Mouse (Mus musculus) Patski (cell line): Measurements from ENCODE around the gene Gm20388. TPM values are rescaled to one million over a fixed set of nuclear protein-coding genes. Genes with fewer than 3 reads are reported as not detected.

Experiments used
- ATAC-seq: fragments of 100-300 bp; one replicate; pipeline ENCODE4 v1.8.0; 2021
- CTCF ChIA-PET: fragments of 350-600 bp; sonication (Branson Sonifier 250); formaldehyde crosslinking; loops from one replicate; lab custom pipeline; 2022; ENCODE audit warnings: inconsistent platforms; lab: Charles Lee
- POLR2A ChIA-PET: fragments of 350-600 bp; sonication (Branson Sonifier 250); formaldehyde crosslinking; loops from one replicate; lab custom pipeline; 2022; ENCODE audit warnings: antibody characterized with exemption, inconsistent platforms; lab: Charles Lee
- DNase-seq: peaks from one replicate; pipeline ENCODE4 v3.0.0-alpha.2; 2011; ENCODE audit warnings: low read depth, low spot score
- H3K27me3 ChIP-seq: fragments of 371-371 bp; one replicate; pipeline ENCODE4 v1.5.1; 2021
- CTCF ChIP-seq: fragments of 100-300 bp; IDR thresholded peaks from one replicate; pipeline ENCODE4 v1.5.1; 2021
- in situ Hi-C: fragments of 300-500 bp; cut with MboI; formaldehyde crosslinking; loops from 3 replicates; pipeline ENCODE4 v1.11.1; 2018; ENCODE audit warnings: low pct_unique_long_range_greater_than_20kb, mixed read lengths
- polyA plus RNA-seq: library from polyadenylated mRNA; unstranded; gene quantifications from one replicate; pipeline ENCODE4 v1.2.3, GENCODE M21; 2021

The Gm20388 gene
- polyA plus RNA-seq, 1 experiment from 2014 or later: 86.7 TPM

DNA sequence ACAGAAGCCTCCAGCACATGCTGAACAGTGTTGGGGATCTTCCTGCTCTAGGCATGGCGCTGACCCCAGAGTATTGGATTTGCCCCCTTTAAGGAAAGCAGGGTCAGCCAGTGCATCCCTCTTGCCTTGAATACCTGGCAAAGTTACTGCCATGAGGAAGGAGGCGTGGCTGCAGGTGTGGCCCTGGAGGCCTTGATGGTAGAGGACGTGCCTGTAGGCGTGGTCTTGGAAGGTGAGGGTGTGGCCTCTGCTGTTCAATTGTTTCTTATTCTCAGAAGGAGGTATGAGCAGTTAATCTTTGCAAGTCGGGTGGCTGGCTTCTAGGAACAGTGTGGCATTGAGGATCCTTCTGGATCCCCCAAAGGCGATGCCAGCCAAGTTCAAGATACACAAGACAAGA lies 2305.8 kb downstream of the Gm20388 start:
- POLR2A ChIA-PET: no interaction called here
- in situ Hi-C loops: no loop called here
- CTCF ChIA-PET: interaction anchor here (0.9 to 2.3 kb wide), 3 partner anchors 13 to 229 kb away, joined by 3 to 6 read pairs (median 4); no protein-coding TSS in a partner anchor
- ATAC-seq (no peak), DNase-seq (no peak)
- TF ChIP-seq CTCF: no peak
- H3K27me3 ChIP-seq: no peaks in the 10 kb centered on the region

DNA sequence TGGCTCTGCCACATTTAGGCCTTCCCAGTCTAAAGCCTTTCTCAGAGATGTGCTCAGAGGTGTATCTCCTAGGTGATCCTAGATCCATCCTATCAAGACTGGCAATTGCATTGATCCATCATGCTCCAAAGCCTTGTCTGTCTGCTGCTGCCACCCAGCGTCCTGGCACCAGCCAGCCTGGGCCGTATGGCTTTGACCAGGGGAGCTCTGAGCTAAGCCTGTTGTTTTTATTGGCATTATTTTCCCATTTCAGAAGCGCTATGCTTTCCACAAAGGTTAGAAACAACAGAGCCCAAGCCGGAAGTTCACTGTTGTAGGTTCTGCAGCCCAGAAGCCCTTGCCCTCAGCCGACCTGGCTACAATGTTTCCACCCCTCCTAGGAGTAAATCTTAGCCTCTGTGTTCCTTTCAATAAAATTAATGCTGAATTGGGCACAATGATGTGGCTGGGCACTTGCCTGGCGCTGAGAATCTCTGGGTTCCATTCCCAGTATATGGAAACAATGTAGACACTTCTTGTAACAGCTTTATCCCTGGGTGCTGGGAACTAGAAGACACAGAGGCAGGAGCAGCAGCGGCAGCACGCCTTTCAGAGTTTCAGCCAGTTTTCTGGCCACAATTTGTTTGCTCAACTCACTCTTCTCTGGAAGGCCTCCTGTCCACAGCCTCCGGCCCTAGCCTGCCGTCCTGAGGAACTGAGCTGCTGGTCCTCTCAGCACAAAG lies 2307.0 kb downstream of the Gm20388 start:
- DNase-seq (no peak), ATAC-seq (no peak)
- POLR2A ChIA-PET: no interaction called here
- no peaks in the 10 kb centered on the region for H3K27me3 ChIP-seq
- in situ Hi-C loops: no loop called here
- CTCF ChIA-PET: no interaction called here
- no peak for TF ChIP-seq CTCF

DNA sequence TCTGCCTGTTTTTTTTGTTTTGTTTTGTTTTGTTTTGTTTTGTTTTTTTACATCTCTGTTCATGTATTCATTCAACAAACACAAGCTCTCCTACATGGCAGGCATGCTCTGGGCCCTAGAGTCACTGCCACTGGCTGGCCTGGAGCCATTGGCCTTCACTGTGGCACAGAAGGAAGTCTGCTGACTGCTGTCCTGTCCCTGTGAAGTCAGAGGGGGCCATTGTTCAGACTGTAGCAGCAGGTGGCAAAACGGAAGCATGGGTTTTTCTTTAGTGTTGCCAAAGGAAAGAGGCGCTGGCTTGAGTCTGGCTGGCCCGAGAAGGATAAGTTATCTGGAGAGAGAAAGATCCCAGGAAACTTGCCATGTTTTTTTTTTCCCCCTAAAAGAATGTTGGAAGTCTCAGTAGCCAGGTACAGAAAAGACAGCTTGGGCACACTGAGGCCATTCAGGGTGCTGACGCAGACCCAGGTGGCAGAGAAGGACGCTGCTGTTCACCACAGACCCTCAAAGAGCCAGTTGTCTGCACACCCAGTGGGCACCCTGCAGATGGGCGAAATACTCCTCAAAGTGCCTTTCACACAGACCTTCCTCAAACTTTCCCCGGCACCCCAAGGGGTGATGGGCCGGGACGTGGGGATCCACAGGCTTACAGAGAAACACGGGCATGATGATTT lies 2313.5 kb downstream of the Gm20388 start:
- no peak for TF ChIP-seq CTCF
- ChIA-PET CTCF (interaction anchor here (2.0 kb wide), 1 partner anchor 61 kb away, joined by 6 read pairs; no protein-coding TSS in a partner anchor), POLR2A (no interaction called here)
- H3K27me3 ChIP-seq: no peaks in the 10 kb centered on the region
- in situ Hi-C loops: no loop called here
- DNase-seq (no peak), ATAC-seq (no peak)

GRCm38 (mm10) chr8:122224650-122225022 lies 2314.0 kb downstream of the Gm20388 start:
- DNase-seq (no peak), ATAC-seq (peak; percentile 56)
- in situ Hi-C loops: loop anchor here (5.0 kb wide), 2 partner anchors 52 to 77 kb away; no protein-coding TSS in a partner anchor
- no peak for TF ChIP-seq CTCF
- ChIA-PET POLR2A (no interaction called here), CTCF (interaction anchor here (1.5 to 2.4 kb wide), 3 partner anchors 31 to 62 kb away, joined by 3 to 7 read pairs (median 6); no protein-coding TSS in a partner anchor)
- no peaks in the 10 kb centered on the region for H3K27me3 ChIP-seq

DNA sequence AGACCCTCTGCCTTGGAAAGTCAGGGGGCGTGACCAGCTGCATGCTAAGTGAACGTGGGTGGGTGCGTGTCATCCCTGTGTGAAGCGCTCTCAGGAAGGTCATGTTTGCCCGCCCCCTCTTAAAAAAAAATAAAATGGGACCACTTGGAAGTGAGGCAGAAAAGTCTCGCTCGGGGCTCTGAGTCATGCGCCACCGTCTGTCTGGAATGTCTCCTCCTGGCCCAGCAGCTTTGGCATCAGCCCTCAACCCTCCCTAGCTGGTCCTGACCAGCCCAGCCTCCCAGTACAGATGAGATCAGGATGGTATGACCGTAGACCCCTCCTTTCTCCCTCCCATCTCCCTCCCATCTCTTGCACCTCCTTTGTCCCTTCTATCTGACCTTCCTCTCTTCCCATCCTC lies 2314.8 kb downstream of the Gm20388 start:
- DNase-seq (no peak), ATAC-seq (peak; percentile 50)
- CTCF ChIA-PET: interaction anchor here (0.8 to 2.4 kb wide), 7 partner anchors 23 to 247 kb away, joined by 3 to 7 read pairs (median 3); no protein-coding TSS in a partner anchor
- H3K27me3 ChIP-seq: no peaks in the 10 kb centered on the region
- TF ChIP-seq CTCF: no peak
- in situ Hi-C loops: loop anchor here (5.0 kb wide), 2 partner anchors 53 to 78 kb away; no protein-coding TSS in a partner anchor
- POLR2A ChIA-PET: no interaction called here

DNA sequence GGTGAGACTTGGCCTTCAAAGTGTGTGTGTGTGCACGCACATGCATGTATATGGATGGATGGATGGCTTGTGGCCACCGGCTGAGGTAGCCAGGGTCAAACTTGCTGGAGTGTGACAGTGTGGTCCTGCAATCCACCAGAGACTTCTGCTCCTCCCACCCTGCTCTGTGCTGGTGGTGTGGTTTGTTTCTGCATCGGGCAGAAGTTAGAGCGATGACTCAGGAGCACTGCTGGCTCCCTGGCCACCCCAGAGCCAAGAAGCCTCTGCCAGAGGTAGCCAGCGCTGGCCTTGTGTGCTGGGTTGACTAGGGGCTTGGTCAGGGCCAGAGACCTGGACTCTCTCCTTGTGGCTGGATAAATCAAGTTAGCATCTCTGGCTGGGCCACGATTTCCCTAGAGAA lies 2316.7 kb downstream of the Gm20388 start:
- POLR2A ChIA-PET: interaction anchor here (0.7 to 1.0 kb wide), 2 partner anchors 111 to 171 kb away, joined by 3 to 4 read pairs; no protein-coding TSS in a partner anchor
- peak; percentile 89 for DNase-seq
- no peak for TF ChIP-seq CTCF

DNA sequence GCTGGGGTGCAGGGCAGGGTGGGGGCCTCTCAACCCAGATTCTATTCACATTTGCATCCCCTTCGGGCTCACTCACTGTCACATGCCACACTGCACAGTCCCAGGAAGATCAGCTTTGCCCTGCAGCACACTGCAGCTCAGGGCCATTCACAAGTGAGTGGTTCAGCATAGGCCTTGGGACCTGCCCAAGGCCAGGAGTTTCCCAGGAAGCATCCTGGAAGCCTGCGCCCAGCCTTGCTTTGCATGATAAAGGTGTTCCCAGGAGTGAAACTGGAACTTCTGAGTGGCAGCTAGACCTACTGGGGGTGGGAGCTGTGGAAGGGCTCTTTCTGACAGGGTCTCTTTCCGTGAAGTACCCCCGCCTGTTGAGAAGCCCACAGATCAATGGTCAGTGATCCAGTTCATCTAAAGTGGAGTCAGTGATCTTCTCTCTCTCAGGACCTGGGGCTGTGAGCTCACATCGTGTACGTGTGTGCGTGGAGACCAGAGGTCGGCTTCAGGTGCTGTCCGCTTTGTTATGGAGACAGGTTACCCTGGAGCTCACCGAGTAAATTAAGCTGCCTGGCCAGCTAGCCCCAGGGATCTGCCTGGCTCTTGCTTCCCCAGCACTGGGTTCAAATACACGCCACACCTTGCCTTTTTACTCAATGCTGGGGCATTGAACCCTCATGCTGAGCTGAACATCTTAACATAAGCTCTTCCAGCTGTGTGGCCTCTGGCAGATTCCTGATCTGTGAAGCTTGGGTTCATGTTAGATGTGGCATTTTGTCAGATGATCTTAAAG lies 2318.3 kb downstream of the Gm20388 start:
- in situ Hi-C loops: loop anchor here (5.0 kb wide), 2 partner anchors 57 to 82 kb away; no protein-coding TSS in a partner anchor
- no peak for DNase-seq
- TF ChIP-seq CTCF: no peak
- no peaks in the 10 kb centered on the region for H3K27me3 ChIP-seq
- POLR2A ChIA-PET: interaction anchor here (0.6 to 2.3 kb wide), 4 partner anchors 30 to 1988 kb away, joined by 3 to 11 read pairs (median 3); no protein-coding TSS in a partner anchor
- ATAC-seq: no peak
- CTCF ChIA-PET: interaction anchor here (0.8 to 1.7 kb wide), 6 partner anchors 13 to 251 kb away, joined by 3 to 6 read pairs (median 3); no protein-coding TSS in a partner anchor

More for the DNA sequence above, 2316.7 kb downstream of the Gm20388 start:
- no peaks in the 10 kb centered on the region for H3K27me3 ChIP-seq
- CTCF ChIA-PET: interaction anchor here (2.4 kb wide), 1 partner anchor 46 kb away, joined by 7 read pairs; no protein-coding TSS in a partner anchor
- peak; percentile 42 for ATAC-seq
- in situ Hi-C loops: loop anchor here (5.0 kb wide), 2 partner anchors 55 to 80 kb away; no protein-coding TSS in a partner anchor

DNA sequence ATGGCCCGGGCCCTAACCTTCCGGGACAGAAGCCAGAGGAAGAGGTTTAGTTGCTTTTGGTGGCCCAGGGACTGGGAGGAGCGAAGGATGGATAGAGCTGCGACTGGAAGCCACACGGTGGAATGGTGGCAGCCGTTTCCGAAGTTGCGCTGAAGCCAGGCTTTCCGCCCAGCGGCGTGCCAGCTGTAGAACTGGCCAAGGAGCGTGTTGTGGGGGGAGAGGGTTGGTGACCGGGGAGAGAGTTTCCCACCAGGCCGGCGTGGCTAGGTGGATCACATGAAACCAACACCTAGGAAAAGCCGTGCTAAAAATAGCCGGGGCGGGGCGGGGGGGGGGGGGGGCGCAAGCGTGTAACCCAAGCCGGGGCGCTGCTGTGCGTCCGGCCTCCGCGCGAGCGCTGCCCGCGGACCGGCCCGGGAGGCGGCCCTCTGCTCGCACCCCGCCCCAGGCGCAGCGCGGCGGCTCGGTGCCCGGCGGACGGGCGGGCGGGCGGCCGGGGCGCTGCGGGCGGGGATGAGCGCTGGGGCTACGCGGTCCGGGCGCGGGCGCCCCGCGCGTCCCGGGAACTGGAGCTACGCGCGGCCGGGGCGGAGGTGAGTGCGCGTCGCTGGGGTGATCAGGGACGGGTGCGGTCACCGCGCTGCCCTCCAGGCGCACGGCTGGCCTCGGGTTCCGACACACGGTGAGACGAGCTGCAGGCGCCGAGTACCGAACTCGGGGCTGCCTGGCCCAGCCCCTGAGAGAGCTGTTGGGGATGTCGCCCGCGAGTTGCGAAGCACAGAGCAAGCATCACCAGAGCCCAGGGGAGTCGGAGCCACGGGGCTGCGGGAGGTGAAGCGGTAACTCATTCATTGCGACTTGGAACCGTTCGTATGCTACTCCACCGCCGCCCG lies 2319.4 kb downstream of the Gm20388 start:
- POLR2A ChIA-PET: interaction anchor here (0.7 to 2.3 kb wide), 6 partner anchors 11 to 170 kb away, joined by 3 to 11 read pairs (median 3); no protein-coding TSS in a partner anchor
- no peaks in the 10 kb centered on the region for H3K27me3 ChIP-seq
- ATAC-seq: no peak

More for the DNA sequence above, 2319.4 kb downstream of the Gm20388 start:
- DNase-seq: no peak
- TF ChIP-seq CTCF: no peak
- in situ Hi-C loops: loop anchor here (5.0 kb wide), 2 partner anchors 58 to 83 kb away; no protein-coding TSS in a partner anchor
- CTCF ChIA-PET: interaction anchor here (0.8 to 1.9 kb wide), 9 partner anchors 13 to 252 kb away, joined by 3 to 7 read pairs (median 3); no protein-coding TSS in a partner anchor
